Mouse (Mus musculus): ENCODE measurements around the gene Dapl1.

The Dapl1 gene

GRCm38 (mm10) chr2:59471051-59471948, 13.2 kb upstream of the Dapl1 start:
- intact Hi-C loops (cut with DNase I): no loop called here

DNA sequence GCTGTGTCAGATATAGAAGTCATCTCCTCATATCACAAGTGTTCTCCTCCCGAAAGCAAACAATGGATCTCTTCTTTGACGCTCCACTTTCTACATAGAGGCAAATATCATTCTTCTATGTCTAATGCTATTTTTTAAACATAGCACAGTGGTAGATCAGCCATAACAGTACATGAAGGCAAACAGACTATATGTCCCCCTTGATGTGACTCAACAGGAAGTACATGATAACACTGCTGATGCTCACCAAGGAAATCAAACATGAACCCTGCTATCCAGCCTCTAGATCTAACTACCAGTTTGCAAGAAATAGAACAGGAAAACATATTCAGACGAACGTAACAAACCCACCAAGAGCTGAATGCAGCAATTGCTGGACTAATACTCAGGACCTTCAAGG, 10.1 kb upstream of the Dapl1 start:
- intact Hi-C loops (cut with DNase I): no loop called here

- intact Hi-C loops (cut with DNase I): no loop called here
Measured at GRCm38 (mm10) chr2:59485080-59485479, 627 bp downstream of the Dapl1 start.

- intact Hi-C loops (cut with DNase I): no loop called here
Measured at GRCm38 (mm10) chr2:59485657-59486056, 1.2 kb downstream of the Dapl1 start.

GRCm38 (mm10) chr2:59486196-59486845, 1.9 kb downstream of the Dapl1 start:
- intact Hi-C loops (cut with DNase I): no loop called here

DNA sequence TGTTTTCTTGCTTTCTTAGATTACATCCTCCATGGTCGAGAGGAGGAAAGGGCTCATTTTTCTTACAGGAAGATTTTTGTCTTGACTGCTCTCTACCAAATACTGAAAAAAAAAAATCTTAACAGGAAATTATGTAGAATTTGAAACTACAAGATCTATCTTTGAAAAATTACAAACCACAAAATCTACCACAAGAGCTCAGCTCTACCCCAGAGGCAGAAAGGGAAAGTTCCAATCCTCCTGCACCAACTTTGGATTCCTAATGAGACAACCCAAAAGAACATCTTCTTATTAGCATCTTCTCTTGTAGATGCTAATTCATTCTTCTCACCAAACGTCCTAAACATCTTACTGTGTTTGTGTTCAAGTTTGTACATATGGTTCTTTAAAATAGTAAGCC, 3.8 kb downstream of the Dapl1 start:
- intact Hi-C loops (cut with DNase I): no loop called here

GRCm38 (mm10) chr2:59490353-59490752, 5.9 kb downstream of the Dapl1 start:
- intact Hi-C loops (cut with DNase I): no loop called here

GRCm38 (mm10) chr2:59493445-59494085, 9.1 kb downstream of the Dapl1 start:
- intact Hi-C loops (cut with DNase I): no loop called here

DNA sequence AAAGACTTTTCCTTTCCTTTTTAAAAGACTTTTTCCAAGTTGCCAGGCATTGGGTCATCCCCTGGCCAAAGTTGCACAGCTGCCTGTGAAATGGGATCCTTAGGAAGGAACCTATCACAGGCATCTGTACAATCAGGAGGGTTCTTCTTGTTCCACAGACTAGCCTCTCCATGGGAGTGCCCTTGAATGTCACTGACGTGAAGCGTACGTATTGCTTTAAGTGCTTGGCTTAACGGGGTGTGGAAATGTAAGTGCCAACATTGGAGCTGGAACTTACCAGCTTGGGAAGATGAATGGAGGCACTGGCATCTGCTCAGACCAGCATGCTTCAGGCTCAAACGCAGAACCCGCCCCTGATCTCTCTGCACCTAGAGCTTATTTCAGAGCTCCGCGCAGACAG, 14.7 kb downstream of the Dapl1 start:
- intact Hi-C loops (cut with DNase I): no loop called here

DNA sequence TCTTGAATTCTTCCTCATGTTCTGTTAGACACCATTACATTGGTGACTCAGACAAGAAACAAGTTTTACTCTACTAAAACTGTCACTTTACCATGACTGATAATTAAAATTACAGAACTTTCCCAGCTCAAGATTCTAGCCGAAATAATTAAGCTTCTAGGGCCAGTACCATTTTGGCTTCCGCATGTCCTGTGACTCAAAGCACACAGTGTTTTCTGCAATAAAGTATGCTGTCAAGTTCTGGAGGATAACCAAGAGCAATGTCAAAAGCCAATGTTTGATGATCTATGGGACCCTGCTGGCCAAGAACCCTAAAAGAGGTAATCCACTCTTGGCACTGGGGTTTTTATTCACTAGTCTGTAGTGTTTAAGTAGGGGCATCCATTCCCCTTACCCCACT, 15.3 kb downstream of the Dapl1 start:
- intact Hi-C loops (cut with DNase I): no loop called here

DNA sequence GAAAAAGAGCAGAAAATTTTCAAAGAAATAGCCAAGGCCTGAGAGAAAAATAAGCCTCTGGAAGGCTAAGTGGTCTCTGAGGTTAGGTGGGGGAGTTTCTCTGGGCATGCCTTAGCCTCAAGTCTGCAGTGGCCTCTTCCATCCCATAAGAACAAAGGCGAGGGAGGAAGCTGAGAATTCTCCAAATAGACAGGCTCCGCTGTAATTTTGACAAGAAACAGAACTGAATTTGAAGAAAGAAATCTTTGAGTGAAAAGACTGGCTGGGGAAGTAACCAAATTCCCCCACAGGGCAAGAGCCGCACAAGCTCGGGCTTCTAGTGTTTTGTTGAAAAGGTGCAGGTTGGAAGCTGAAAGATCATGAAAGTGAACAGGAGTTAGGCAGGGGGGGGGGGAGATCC, 24.6 kb downstream of the Dapl1 start:
- intact Hi-C loops (cut with DNase I): no loop called here

DNA sequence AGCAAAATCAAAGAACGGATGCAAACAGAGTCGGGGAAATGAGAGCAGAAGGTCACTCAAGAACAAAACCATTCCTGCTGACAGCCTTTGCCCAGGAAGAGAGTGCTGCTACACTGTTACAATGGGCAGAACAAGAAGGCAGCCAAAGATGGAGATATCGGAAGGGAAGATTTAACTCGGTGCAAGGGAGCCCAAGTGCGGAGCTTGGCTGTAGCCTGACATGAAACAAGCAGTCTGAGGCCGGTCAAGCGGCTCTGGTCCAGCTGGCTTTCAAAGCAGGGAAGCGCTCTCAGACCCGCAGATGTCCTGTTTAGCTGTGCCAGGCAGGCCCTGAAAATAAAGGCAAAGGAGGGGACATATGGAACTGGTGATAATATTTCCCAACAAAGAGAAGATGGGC, 26.0 kb downstream of the Dapl1 start:
- intact Hi-C loops (cut with DNase I): no loop called here

DNA sequence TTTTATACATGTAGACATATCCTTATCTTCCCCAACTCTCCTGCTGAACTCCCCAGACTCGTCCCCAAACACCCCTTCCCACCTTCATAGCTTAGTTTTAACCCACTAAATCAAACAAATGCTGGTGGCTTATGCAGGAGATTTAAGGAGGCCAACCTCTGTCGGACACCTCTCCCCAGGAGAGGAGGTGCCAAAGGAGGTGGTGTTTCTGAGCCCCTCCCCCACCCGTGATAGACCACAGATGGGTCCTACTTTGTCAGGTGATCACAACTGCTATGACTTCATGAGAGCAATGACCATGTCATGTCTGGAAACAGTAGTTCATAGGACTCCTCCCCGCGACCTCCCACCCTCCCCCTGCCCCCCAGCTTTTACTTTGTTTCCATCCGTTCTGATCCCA, 26.4 kb downstream of the Dapl1 start:
- intact Hi-C loops (cut with DNase I): no loop called here

DNA sequence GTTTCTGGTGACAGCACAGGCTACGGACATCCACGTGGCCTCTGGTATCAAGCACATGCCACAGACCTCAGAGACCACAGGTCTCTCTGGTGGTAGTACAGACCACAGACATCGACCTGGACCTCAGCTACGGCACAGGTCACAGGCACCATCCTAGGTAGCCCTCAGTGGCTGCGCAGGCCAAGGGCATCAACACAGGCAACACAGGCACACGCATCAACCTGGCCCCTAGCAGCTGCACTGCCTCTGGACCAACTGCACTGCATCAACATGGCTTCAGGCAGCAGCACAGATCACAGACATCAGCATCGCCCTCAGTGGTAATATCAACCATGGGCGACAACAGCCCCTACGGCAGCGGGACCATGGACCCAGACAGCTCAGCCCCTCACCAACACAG, 36.2 kb downstream of the Dapl1 start:
- intact Hi-C loops (cut with DNase I): no loop called here

- intact Hi-C loops (cut with DNase I): no loop called here
Measured at GRCm38 (mm10) chr2:59522079-59522684, 37.7 kb downstream of the Dapl1 start.

- intact Hi-C loops (cut with DNase I): no loop called here
Measured at GRCm38 (mm10) chr2:59523526-59523925, 39.1 kb downstream of the Dapl1 start.

- intact Hi-C loops (cut with DNase I): no loop called here
Measured at GRCm38 (mm10) chr2:59526893-59527292, 42.4 kb downstream of the Dapl1 start.

GRCm38 (mm10) chr2:59529574-59530080, 45.2 kb downstream of the Dapl1 start:
- intact Hi-C loops (cut with DNase I): no loop called here

- intact Hi-C loops (cut with DNase I): no loop called here
Measured at GRCm38 (mm10) chr2:59530811-59531210, 46.4 kb downstream of the Dapl1 start.

- intact Hi-C loops (cut with DNase I): no loop called here
Measured at GRCm38 (mm10) chr2:59532999-59533398, 48.5 kb downstream of the Dapl1 start.

GRCm38 (mm10) chr2:59533504-59533903, 49.1 kb downstream of the Dapl1 start:
- intact Hi-C loops (cut with DNase I): no loop called here
